Mouse (Mus musculus): ENCODE measurements at regions not wholly inside any gene's neighbourhood (a gene's known extent, or its start where the extent isn't known, plus 50 kb on each side); places are given as distances from the start of the nearest gene placed in this dataset.

GRCm38 (mm10) chr2:18585564-18586336 is 86.4 kb upstream of the Commd3 start:
- TF ChIP-seq CTCF (IDR thresholded peaks at IDR 0.05; ENCODE audit: borderline replicate concordance, insufficient read depth, low read length) = no peak
- TF ChIP-seq POLR2A (IDR thresholded peaks at IDR 0.05; ENCODE audit: low read depth, low read length) = no peak
